Mouse (Mus musculus) lung, adult 18-20 months (tissue): Measurements from ENCODE around the gene Aadacl3.

ENCODE experiments used
- DNase-seq, 2 experiments: peaks; one replicate each; pipeline ENCODE4 v3.0.0; 2022; ENCODE audit warnings: mixed read lengths in 2 of 2

Gene Aadacl3

DNA sequence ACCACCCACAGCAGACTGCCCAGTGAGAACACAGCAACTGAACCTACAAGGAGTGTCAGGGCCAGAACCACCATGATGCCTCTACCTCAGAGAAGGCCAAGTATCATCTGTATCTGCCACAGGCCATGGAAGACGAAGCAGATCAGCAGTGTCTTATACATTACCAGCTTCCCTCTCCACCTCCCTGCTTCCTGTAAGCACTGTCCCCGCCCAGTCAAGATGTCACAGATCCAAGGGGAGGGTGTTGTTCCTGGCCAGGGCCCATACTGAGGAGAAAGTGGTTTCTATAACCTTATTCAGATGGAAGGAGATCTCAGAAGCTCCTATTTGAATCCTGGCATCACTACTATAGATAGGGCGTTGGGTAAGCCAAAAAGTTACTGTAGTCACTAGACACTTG lies at the start of gene Aadacl3:
Gene Aadacl3, minus strand, starts transcription at position 101 of the 400 bp plus-strand sequence.
- DNase-seq, result no peak

DNA sequence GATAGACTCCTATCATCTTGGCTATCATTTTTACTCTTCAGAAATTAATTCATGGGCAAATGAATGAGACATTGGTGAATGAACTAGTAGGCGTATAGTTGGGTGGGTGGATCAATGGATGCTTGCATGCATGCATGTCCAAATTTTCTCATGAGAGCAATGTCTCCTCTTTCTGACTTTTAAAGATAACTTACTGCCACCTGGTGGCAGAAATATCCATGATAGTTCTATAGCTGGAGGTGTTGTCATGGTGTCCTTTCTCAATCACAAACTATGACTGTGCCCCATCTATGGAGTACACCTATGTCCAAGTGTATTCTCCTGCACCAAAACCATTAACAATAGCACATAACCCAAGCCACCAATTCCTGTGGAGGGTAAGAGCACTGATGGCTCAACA lies 43.0 kb upstream of the Aadacl3 start:
- no peak for DNase-seq

DNA sequence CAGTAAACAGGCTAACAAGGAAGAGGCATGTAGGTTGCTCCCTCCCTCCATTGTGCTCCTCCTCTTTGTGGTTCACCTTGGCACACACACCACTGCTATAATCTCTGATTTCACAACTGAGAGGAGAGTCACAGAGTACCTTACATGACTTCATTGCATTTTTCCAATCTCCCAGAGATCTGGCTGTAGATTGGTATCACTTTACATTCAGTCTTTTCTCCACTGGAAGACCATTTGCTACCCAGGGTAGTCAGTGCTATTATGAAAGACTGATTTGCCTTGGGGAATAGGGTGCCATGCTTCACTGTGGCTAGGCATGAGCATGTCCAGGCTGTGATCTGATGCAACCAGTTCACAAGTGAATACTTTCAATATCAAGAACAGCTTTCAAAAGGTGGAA lies 29.8 kb upstream of the Aadacl3 start:
- DNase-seq, result no peak

DNA sequence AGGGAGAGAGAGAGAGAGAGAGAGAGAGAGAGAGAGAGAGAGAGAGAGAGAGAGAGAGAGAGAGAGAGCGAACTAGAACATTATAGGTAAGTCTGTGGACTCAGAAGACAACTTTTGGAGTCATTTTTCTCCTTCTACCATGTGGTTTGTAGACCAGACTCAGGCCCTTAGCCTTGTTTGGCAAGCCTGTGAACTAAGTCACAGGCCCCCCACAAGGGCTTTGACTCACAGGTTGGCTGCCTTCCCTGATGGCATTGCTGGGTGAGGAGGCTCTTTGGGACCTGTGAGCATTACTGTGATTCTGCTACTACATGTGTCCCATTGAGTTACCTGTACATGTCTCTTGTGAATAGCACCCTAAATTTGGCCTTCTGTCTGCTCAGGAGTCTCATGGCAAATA lies 4.5 kb upstream of the Aadacl3 start:
- no peak for DNase-seq

DNA sequence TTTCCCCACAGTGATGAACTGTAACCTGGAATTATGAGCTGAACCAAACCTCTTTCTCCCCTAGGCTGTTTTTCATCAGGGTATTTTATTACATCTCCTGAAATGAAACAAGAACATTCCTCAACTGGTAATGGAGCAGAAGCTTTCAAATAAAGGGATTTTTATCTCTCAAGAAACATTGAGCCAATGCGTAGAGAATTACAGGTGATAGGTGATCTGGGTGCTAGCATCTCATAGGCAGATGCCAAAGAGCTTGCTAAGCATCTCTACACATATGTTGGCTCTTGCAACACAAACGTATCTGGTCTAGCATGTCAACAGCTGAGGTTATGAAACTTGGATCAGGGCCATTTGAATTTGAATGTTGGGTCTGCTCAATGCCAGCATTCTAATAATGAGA lies 1.6 kb upstream of the Aadacl3 start:
- no peak for DNase-seq

DNA sequence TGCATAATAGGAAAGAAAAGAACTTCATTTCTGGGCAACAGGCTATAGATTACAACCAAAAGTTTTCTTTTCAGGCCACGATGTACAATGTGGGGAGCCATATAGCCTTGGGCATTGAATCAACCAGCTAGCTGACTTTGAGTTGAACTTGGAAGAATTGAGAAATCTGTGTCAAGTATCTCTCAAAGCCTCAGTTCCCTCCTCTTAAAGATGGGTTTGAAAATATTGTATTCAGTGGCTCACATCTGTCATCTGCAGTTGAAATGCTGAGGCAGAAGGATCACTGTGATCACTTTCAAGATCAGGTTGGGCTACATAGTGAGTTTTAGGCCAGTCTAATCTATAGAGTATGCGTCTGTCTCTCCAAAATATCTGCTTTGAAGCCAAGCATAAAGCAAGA lies 10.3 kb downstream of the Aadacl3 start, which contains the start of gene Gm9944:
Gene Gm9944, minus strand, starts transcription at position 101 of the 400 bp plus-strand sequence.
- no peak for DNase-seq

DNA sequence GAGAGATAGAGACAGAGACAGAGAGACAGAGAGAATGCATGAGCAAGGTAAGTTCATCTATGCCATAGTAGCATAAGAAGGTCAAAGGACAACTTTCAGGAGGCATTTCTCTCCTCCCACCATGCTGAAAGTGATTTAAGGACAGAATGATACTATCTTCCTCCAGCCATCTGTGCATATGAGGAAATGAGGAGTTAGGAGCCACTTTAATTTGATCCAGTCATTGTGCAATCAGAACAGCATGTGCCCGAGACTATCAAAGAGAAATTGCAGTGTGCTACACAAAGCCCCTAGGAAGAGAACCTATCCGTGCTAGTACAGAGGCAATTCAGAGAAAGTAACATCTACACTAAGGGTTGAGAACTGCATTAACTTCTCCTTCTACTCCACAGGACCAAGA lies 15.0 kb downstream of the Aadacl3 start:
- no peak for DNase-seq

DNA sequence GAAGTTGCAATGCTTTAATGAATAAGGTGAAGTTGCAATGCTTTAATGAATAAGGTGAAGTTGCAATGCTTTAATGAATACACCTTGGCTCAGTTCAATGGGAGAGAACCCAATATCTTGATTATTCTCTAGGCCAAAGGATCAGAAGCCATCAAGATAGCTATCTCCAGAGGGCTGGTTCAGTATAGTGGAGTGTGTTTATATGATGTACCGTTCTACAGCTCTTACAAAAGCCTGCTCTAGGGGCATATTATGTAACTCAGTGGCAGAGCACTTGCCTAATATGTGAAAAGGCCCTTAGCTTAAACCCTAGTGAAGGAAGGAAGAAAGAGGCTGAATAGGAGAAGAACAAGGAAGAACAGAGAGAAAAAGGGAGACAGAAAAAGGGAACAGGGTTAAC lies 22.0 kb downstream of the Aadacl3 start:
- no peak for DNase-seq

DNA sequence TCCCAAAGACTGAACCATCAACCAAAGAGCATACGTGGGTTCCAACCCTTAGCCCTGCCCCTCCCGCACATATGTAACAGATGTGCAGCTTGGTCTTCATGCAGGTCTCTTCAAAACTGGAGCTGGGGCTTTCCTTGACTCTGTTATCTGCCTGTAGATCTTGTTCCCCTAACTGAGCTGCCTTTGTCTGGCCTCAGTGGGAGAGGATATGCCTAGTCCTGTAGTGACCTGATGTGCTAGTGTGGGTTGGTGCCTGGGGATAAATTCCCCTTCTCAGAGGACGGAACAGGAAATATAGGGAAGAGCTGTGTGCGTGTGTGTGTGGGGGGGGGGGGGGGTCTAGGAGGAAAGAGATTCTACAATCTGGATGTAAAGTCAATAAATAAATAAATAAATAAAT lies 22.5 kb downstream of the Aadacl3 start:
- no peak for DNase-seq

DNA sequence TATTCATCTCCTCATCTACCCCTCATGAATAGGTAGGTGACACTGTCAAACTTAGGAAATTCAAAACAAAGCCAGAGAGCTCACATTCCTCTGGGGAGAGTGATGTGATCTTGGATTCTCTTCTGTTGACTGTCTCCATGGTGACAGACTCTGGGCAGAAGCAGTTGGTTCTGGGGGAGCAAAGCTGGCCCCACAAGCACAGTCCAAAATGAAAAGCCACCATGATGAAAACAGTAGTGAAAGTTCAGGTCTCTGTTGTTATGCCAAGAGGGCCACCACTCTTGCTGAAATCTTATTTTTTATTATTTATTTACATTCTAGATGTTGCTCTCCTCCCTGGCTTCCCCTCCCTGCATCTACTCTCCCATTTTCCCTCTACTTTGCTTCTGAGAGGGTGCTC lies 24.9 kb downstream of the Aadacl3 start, which contains the start of gene 1700012P22Rik:
Gene 1700012P22Rik, minus strand, starts transcription at position 101 of the 400 bp plus-strand sequence.
- no peak for DNase-seq

DNA sequence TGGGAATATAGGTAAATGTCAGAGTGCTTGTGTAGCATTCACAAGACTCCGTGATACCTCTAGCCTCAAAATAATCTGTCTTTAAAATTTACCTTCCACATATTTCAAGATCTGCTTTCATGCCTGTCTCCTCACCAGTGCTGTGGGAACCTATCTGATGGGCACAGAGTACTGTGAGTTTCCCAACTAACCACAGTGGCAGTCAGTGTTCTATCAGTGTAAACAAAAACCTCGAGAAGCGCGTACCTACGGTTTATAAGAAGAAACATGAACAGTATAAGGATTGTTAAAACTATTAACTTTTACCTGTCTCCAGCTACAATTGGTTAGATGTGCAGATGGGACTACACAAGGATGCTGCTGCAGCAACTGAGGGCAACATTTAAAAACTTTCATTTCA lies 30.3 kb downstream of the Aadacl3 start:
- no peak for DNase-seq

DNA sequence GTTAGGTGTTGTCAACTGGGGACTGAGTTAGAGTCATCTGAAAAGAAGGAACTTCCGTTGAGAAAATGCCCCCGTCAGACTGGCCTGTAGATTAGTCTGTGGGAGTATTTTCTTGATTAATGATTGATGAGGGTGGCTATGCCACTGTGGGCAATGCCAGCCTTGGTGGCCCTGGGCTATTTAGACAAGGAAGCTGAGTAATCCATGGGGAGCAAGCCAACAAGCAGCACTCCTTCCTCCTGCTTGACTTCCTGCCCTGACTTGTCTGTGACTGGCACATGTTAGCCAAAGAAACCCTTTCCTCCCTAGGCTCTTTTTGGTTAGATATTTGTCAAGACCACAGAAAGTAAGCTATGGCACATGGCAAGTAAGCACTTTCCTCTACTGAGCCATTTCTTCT lies 32.8 kb downstream of the Aadacl3 start:
- DNase-seq, result no peak

DNA sequence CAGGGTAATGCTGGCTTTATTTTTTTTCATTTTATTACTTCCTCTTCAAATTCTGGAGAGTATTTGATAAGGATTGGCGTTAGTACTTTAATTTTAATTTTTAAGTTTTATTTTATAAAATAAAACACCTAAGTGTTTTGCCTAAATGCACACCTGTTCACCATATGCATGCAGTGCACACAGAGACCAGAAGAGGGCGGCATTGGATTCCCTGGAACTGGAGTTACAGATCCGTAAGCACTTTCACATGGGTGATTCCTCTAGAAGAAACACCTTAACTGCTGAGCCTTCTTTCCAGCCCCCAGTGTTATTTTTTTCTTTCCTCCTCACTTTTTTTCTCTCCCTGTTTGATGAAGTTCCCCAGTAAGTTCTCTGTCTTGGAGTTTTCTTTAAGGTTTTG lies 34.7 kb downstream of the Aadacl3 start:
- DNase-seq, result peak; percentile 13 to 18

DNA sequence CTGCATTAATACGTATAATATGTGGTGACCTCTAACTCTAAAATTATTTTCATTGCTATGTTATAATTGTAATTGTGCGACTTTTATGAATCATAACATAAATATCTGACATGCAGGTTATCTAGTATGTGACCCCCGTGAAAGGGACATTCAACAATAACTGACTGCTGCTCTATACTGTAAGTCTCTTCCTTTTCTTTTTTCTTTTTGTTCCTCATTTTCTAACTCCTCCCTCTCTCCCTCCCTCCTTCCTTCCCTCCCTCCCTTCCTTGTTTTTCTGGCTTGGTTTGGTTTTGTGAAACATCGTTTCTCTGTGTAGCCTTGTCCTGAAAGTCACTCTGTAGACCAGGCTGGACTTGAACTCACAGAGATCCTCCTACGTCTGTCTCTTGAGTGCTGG lies 39.0 kb downstream of the Aadacl3 start:
- no peak for DNase-seq

DNA sequence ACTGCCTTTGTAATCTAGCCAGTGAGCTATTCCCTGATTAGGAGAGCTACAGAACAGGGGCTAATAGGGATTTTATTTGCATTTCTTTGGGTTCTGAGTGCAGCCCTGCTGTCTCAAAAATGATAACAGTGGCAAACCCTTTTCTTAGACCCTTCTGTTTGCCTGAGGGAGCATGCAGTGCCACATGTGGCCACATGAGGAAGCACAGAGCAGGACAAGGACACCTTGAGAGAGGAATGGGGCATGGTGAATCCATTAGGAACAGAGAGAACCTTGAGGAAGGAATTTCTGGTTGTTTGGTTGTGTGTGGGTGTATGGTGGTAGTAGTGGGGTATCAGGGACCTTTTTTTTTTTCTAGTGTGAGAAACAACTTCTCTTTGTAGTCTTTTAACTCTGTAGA lies 42.9 kb downstream of the Aadacl3 start:
- DNase-seq, result no peak

DNA sequence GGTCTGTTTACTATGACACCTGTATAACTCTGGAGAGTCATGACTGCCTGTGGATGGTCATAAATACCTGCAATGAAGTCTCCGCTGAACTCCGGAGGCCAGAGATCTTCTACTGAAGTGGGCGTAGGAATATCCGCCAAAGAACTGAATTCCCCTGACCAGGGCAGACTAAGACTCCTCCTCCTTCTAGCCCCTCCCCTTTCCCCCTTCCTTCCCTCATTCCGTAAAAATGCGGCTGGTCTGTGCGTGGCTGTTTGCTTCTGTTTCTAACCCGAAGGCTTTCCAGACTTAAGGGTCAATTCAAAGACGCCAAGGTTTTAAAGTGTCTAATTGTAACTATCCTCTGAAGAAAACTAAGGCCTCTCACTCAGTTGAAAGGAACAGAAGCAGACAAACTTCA lies 55.3 kb downstream of the Aadacl3 start, which contains the start of gene Pramef12:
Gene Pramef12, minus strand, starts transcription at position 175 of the 400 bp plus-strand sequence.
- DNase-seq, result no peak

DNA sequence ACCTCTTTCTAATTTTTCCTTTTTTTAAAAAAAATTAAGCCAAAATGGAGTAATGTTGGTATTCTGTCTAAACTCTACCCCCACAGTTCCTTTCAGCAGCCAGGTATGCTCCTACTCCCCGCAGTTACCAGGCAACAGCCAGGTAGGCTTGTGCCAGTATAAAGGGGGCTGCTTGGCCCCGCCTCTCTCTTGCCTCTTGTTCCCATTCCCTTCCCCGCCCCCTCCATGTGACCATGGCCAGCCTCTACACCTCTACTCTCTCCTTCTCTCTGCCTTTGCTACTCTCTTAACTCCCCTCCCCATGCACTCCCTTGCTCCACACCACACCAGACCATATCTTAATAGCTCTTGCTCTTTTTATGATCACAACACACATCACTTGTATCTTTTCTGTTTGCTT lies 57.3 kb downstream of the Aadacl3 start:
- DNase-seq, result no peak

DNA sequence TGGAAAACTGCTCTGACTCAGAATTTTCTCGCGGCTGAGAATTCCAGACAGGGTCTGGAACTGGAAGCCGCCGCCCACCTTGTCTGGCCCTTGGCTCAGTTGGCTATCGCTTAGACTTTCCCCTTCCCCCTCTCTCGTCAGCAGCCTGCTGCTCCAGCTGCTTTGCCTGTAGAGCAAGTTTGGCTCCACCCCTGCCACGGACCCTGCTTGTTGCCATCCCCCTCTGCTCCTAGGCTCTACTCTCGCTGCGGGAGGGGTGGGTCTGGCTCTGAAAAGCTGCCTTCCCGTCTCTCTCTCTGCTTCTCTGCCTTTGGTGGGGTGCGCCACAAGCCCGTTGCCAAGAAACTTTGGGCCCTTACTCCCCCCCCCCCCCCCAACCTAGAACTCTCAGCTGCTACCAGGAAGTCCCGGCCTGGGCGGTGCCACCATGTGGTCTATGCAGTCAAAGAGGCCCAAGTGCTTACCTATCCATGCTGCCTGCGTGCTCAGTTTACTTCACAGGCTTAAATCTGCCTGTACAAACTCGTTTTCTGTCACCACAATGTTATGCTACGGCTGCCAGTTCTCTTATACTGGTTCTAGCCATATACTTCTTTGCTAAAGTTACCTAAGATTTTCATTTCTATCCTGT lies 59.0 kb downstream of the Aadacl3 start:
- DNase-seq, result peak; percentile 29 to 50
